Mouse (Mus musculus) C2C12 (cell line): Measurements from ENCODE around the gene Cps1.

Experiments used
- CEBPB ChIP-seq: IDR thresholded peaks from one replicate; pipeline ENCODE4 v1.6.1; 2011; ENCODE audit warnings: low read depth, mild to moderate bottlenecking, control low read depth, moderate library complexity
- CTCF ChIP-seq: IDR thresholded peaks from one replicate; pipeline ENCODE4 v1.5.1; 2011; ENCODE audit not compliant: control insufficient read depth, insufficient read depth, insufficient read length
- FOSL1 ChIP-seq: IDR thresholded peaks from one replicate; pipeline ENCODE4 v1.8.0; 2011; ENCODE audit warnings: mild to moderate bottlenecking, low read length; ENCODE audit not compliant: poor library complexity, insufficient read depth, severe bottlenecking
- MAX ChIP-seq: IDR thresholded peaks from one replicate; pipeline ENCODE4 v1.6.1; 2011; ENCODE audit warnings: mild to moderate bottlenecking, control low read depth
- MYOD1 ChIP-seq: IDR thresholded peaks from one replicate; pipeline ENCODE4 v1.6.1; 2011; ENCODE audit warnings: low read depth; ENCODE audit not compliant: control insufficient read depth, insufficient read length
- MYOG ChIP-seq: IDR thresholded peaks from one replicate; pipeline ENCODE4 v1.6.1; 2011; ENCODE audit not compliant: control insufficient read depth, insufficient read length; ENCODE audit errors: extremely low read depth
- USF1 ChIP-seq: IDR thresholded peaks from one replicate; pipeline ENCODE4 v1.6.1; 2011; ENCODE audit warnings: low read depth, mild to moderate bottlenecking, control low read depth, moderate library complexity

GRCm38 (mm10) chr1:67099215-67099614 lies 23.6 kb upstream of the Cps1 start:
- TF ChIP-seq CTCF, result no peak
- TF ChIP-seq USF1, result no peak
- no peak for TF ChIP-seq MAX
- no peak for TF ChIP-seq MYOG
- TF ChIP-seq MYOD1, result no peak
- TF ChIP-seq FOSL1, result no peak
- no peak for TF ChIP-seq CEBPB
